Mouse (Mus musculus) cerebellum, postnatal 36 days (tissue): ENCODE measurements at regions not wholly inside any gene's neighbourhood (a gene's known extent, or its start where the extent isn't known, plus 50 kb on each side); places are given as distances from the start of the nearest gene placed in this dataset.

ENCODE experiments used
- DNase-seq, 2 experiments: peaks; one replicate each; pipeline ENCODE4 v3.0.0; 2021 to 2022; ENCODE audit warnings: mixed read lengths in 2 of 2

- no peak for DNase-seq
Observed at GRCm38 (mm10) chr10:56900914-56901313, 523.8 kb downstream of the Gja1 start.

DNA sequence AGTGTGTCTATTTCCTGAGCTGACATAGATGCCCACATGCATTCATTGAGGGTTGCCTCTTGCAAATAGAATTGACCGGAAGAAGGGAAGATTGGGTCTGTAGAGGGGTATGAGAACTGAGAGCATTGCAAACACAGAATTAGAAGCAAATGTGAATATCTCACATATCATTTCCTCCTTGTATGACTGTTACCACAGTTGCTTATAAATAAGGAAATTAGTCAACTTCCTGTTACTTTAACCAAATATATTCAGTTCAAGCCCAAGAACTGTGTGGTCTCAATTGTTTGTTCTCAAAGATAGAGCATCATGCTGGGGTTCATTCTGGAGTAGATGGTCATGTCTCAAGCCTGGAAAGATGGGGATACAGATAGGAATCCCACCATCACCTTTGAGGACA is 535.6 kb downstream of the Gja1 start:
- DNase-seq = no peak

GRCm38 (mm10) chr10:56914103-56914502 is 537.0 kb downstream of the Gja1 start:
- no peak for DNase-seq

- DNase-seq = no peak
Observed at GRCm38 (mm10) chr10:56918412-56918811, 541.3 kb downstream of the Gja1 start.

- peak; percentile 6 to 8 for DNase-seq
Observed at GRCm38 (mm10) chr10:56920711-56921672, 543.9 kb downstream of the Gja1 start.

DNA sequence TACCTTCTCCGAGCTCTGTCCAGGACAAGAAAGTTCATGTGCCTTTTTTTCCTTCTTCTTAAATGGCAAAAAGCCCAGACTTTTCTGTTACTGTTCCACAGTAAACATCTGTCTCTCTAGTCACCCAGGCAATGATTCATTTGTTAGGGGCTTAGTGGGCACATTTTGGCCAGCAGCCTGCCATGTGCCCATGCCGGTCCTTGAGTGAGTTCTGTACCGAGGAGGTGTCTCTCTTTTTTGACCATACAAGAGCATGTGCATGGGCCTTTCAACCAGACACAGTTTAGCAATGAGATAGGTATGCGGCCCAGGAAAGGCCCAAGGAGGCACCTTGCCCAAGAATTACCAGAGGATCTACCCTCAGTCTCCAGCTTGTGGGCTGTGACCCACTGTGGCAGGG is 551.0 kb upstream of the Hsf2 start:
- no peak for DNase-seq

DNA sequence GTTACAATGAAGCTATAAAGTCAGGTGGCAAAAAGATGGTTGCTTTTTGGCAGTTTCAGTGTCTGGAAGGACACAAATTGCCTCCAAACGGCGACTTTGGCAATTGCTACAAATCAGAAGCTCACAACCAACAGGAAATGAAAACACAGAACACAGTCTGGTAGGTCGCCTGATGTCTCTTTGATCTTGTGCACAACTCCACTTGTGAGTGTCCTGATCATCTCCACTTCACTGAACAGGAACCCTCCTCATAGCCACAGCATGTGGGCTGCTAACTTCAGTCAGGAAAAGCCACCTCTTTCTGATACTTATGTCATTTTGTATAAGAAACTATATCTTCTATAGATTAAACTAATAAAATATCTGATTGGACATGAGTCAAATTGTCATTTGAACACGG is 544.2 kb upstream of the Hsf2 start:
- DNase-seq = no peak

- DNase-seq = no peak
Observed at GRCm38 (mm10) chr10:56944434-56945145, 541.6 kb upstream of the Hsf2 start.

GRCm38 (mm10) chr10:56956728-56957127 is 529.5 kb upstream of the Hsf2 start:
- DNase-seq = no peak

GRCm38 (mm10) chr10:56962096-56962807 is 523.9 kb upstream of the Hsf2 start:
- DNase-seq = no peak

GRCm38 (mm10) chr10:56963215-56963614 is 523.0 kb upstream of the Hsf2 start:
- no peak for DNase-seq

DNA sequence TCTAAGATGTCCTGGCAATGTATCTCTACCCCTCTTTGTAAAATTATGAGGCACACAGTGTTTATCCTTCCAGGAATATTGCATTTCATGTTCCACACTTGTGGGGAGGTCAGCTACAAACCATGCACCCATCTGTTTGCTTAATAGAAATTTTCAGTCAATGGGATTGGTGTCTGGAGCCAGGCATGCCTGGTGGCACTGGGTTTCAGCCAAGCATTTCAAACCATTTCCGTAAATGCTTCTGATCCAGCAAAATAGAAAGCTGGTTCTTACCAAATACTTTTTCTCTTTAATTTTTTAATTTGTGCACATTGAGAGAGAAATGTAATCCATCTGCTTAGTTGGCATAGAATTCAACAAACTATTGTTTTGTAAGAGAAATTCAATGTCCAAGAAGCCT is 517.3 kb upstream of the Hsf2 start:
- peak; percentile 11 to 31 for DNase-seq

DNA sequence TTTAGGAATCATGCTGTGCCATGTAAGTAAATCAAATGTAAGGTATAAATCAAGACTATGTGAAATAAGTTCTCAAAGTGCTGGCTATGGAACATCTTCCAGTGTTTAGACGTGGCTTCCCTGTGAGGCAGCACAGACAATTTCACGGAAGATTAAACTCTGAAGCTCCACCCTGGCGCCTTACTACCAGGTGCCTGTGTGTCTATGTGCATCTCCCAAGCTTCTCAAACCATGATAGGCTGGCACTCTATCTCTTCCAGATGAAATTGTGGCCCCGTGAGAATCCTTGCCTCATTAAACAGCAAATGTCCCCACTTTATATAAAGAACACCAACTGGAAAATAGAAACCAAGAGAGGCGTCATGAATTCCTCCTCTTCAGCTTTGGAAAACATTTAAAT is 511.4 kb upstream of the Hsf2 start:
- no peak for DNase-seq

DNA sequence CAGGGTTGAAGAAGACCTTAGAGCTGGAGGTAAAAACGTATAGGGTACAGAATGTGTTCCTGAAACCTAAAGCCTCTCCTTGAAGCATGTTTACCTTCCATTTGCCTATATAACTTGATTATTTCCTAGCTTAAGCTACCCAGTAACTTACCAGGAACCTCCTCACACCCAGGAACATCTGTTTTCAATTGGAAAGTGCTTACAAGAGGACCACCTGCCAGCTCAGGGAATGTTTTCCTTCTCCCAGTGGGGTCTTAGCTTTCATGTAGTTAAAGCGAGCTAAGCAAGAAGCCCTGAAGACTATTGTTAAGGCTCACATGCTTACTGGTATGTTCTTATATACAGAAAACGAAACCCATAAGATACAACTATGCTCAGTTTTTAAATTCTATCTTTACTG is 506.6 kb upstream of the Hsf2 start:
- no peak for DNase-seq

DNA sequence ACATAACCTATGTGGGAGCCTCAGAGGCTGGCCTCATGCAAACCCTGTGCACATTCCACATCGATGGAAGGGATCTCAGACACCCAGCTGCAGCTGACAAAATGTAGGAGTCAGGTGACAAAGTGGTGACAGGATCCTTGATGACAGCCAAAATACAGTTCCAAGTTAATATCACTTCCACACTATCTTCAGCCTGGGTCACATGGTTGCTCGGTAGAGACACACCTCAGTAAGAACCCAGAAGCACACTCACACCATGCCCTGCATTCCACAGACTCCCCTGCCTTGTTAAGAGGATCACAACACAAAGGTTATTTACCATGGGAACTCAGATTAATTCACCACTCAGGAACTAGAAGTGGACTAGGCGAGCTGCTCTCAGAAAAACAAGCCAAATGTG is 505.4 kb upstream of the Hsf2 start:
- DNase-seq = no peak

DNA sequence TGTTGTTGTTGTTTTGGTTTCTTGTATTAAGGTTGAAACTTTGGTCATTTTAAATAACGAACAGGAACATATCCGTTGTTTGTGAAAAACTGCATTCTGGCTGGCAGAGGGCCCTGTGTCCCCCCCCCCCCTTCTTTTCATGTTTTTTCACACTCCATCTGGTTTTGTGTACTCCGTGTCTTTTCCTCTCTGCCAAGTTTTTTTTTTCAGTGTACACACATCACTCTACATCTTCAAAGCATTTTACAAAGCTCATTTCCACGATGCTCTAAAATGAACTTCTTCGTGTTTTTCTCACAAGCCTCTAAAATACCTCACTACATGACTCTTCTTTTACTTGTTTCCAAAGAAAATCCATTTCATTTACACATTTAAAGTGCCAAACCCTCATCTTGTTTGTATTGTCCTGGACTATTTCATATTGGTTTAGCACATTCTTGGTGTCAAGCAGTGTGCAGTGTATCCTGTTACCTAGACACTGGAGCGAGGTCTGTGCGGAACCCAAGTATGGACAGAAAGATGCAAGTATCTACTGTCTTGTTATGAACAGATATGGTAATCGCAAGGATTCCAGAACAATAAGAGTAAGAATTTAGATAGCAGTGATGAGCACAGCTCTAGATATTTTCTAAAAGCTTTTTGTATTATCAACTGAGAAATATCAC is 503.5 kb upstream of the Hsf2 start:
- DNase-seq = no peak

DNA sequence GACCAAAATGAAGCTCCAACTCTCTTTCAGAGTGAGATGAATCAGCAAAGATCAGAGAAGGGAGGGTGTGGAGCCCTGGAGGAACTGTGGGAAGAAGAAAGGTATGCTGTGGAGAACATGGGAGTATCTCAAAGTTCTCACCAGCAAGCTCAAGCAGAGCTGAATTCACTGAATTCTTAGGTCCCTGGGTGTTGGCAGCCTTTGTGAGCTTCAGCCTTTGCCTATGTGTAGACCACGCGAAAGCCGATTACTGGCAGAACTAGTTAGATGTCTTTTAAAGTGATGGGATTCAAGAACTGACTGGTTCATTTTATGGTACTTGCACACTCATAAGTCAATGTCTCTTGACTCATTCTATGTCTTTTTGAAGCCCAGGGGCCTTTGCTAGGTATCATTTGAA is 491.2 kb upstream of the Hsf2 start:
- no peak for DNase-seq

GRCm38 (mm10) chr10:57000892-57001722 is 485.1 kb upstream of the Hsf2 start:
- DNase-seq = peak; percentile 10 to 61

DNA sequence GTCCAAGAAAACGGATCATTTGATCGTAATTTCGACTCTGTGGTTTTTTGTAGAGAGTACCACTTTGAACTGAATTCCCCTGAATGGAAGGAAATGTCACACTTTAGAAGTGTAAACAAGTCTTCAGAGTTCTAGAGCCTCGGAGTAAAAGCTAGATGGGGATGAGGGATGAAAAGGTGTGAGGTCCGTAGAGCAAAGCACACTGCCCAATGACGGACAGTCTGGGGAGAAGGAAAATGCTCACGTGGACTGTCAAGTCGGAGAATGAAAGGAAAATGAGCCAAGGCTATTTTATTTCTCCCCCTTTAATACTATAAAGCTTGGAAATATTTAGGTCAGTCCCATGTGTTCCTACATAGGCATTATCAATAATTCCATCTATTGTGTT is 484.5 kb upstream of the Hsf2 start:
- DNase-seq = no peak

DNA sequence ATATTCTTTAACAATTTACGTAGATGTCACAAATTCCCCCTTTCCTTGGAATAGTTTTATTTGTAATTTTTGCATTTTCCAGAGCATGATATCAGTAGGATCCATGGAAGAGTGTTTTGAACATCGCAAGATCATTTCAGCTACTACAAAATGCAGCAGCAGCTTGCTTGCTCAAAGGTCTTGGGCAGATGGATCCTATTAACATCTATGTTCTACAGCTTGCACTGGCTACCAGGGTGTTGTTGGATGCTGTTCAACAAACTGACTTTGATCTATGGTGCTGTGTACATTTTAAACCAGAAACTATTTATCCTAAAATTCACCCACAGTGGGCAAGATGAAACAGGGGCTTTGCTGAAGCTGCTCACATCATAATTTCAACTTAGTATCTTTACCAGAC is 448.5 kb upstream of the Hsf2 start:
- no peak for DNase-seq

DNA sequence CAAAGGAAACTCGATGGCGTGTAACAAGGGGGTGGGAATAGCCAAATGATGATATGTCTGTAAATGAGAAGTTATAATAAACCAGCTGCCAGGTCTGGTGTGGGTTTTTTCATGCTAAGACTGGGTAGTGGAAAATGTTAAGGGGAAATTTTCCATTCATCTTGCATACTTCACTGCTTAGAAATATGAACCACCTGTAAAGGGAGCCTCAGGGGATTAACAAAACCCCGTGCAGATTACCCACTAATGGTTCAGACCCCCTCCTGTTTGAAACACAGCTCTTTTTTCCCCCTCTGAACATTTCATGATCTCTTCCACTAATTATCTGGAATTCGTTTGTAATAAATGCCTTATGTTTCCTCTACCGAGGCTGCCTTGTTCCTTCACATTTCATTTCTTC is 446.0 kb upstream of the Hsf2 start:
- DNase-seq = no peak

DNA sequence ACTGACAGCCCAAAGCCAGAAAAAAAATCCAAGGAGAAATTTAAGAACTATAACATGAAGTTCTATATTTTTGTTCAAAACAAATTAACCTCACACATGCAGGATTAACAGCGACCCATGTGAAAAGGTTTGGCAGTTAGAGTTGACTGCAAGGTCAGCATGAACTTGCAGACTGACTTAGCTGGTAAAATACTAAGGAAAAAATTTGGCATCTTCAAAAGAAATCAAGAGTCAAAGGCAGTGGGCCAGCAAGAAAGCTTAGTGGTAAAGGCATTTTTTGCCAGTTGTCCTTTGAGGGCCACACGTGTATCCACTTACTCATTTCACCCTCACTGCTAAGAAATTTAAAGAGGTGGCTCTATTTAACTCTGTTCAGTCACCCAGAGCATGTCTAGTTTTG is 440.2 kb upstream of the Hsf2 start:
- DNase-seq = no peak
